Mouse (Mus musculus) spleen, embryonic (tissue): ENCODE data around the gene Zbp1.

Experiments used
- CTCF ChIA-PET: fragments of 350-600 bp; sonication (Branson Sonifier 250); formaldehyde crosslinking; loops from one replicate; lab custom pipeline; 2022; lab: Charles Lee

The Zbp1 gene

GRCm38 (mm10) chr2:173181486-173181885 is 37.2 kb downstream of the Zbp1 start:
- CTCF ChIA-PET, result interaction anchor here (0.6 kb wide), 1 partner anchor 215 kb away, joined by 3 read pairs; no protein-coding TSS in a partner anchor

- CTCF ChIA-PET, result interaction anchor here (0.6 to 1.3 kb wide), 2 partner anchors 216 to 381 kb away, joined by 3 read pairs; no protein-coding TSS in a partner anchor
These were observed 37.9 kb downstream of the Zbp1 start for GRCm38 (mm10) chr2:173180721-173181388.

GRCm38 (mm10) chr2:173180026-173180425 is 38.7 kb downstream of the Zbp1 start:
- CTCF ChIA-PET, result interaction anchor here (1.3 kb wide), 1 partner anchor 382 kb away, joined by 3 read pairs; no protein-coding TSS in a partner anchor

- CTCF ChIA-PET, result no interaction called here
These were observed 39.7 kb downstream of the Zbp1 start for GRCm38 (mm10) chr2:173179046-173179445.

- CTCF ChIA-PET, result no interaction called here
These were observed 40.8 kb downstream of the Zbp1 start for GRCm38 (mm10) chr2:173177951-173178350.

GRCm38 (mm10) chr2:173177481-173177880 is 41.2 kb downstream of the Zbp1 start:
- CTCF ChIA-PET, result no interaction called here

- CTCF ChIA-PET, result interaction anchor here (0.7 kb wide), 1 partner anchor 49 kb away, joined by 4 read pairs; no protein-coding TSS in a partner anchor
These were observed 43.0 kb downstream of the Zbp1 start for GRCm38 (mm10) chr2:173175703-173176102.

GRCm38 (mm10) chr2:173174569-173174968 is 44.2 kb downstream of the Zbp1 start:
- CTCF ChIA-PET, result no interaction called here

GRCm38 (mm10) chr2:173173521-173174511 is 44.9 kb downstream of the Zbp1 start:
- CTCF ChIA-PET, result interaction anchor here (0.5 kb wide), 1 partner anchor 1307 kb away, joined by 5 read pairs; no protein-coding TSS in a partner anchor

GRCm38 (mm10) chr2:173173008-173173407 is 45.7 kb downstream of the Zbp1 start:
- CTCF ChIA-PET, result interaction anchor here (0.5 kb wide), 1 partner anchor 1308 kb away, joined by 5 read pairs; no protein-coding TSS in a partner anchor

- CTCF ChIA-PET, result no interaction called here
These were observed 46.3 kb downstream of the Zbp1 start for GRCm38 (mm10) chr2:173172386-173172785.

- CTCF ChIA-PET, result no interaction called here
These were observed 46.8 kb downstream of the Zbp1 start for GRCm38 (mm10) chr2:173171956-173172355.

- CTCF ChIA-PET, result no interaction called here
These were observed 47.3 kb downstream of the Zbp1 start for GRCm38 (mm10) chr2:173171470-173171869.

GRCm38 (mm10) chr2:173170715-173171114 is 48.0 kb downstream of the Zbp1 start:
- CTCF ChIA-PET, result no interaction called here

- CTCF ChIA-PET, result no interaction called here
These were observed 48.6 kb downstream of the Zbp1 start for GRCm38 (mm10) chr2:173170081-173170480.

GRCm38 (mm10) chr2:173168411-173168851 is 50.3 kb downstream of the Zbp1 start:
- CTCF ChIA-PET, result no interaction called here

GRCm38 (mm10) chr2:173165357-173165756 is 53.4 kb downstream of the Zbp1 start:
- CTCF ChIA-PET, result no interaction called here

- CTCF ChIA-PET, result no interaction called here
These were observed 53.8 kb downstream of the Zbp1 start for GRCm38 (mm10) chr2:173164946-173165345.

GRCm38 (mm10) chr2:173164358-173164757 is 54.4 kb downstream of the Zbp1 start:
- CTCF ChIA-PET, result no interaction called here

GRCm38 (mm10) chr2:173163380-173163779 is 55.3 kb downstream of the Zbp1 start:
- CTCF ChIA-PET, result no interaction called here

GRCm38 (mm10) chr2:173159354-173160311 is 59.1 kb downstream of the Zbp1 start:
- CTCF ChIA-PET, result no interaction called here
